Mouse (Mus musculus) c-Kit-positive CD71-negative TER-119-negative erythroid progenitor cells, embryonic 14.5 days (primary cell): ENCODE measurements around the gene Syt1.

Experiments
- DNase-seq: peaks from one replicate; pipeline ENCODE4 v3.0.0-alpha.2; 2013; ENCODE audit warnings: low read depth

The Syt1 gene

DNA sequence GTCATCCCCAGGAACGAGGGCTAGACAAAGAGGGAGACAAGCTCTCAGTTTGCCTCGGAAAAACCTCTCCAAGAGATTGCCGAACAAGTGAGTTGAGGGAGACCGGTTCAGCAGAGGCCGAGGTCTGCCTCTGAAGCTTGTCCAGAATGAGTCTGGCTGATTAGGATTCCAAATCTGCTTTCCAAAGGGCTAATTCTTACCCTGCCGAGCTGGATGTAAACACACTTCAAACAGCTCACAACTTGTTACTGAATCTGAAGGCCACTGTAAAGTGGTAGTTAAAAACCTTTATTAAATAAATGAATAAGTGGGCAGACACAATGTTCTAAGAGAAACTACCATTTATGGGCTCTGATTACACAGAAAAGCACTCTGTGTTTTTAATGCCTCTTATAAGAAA is 491.6 kb downstream of the Syt1 start:
- DNase-seq: no peak

DNA sequence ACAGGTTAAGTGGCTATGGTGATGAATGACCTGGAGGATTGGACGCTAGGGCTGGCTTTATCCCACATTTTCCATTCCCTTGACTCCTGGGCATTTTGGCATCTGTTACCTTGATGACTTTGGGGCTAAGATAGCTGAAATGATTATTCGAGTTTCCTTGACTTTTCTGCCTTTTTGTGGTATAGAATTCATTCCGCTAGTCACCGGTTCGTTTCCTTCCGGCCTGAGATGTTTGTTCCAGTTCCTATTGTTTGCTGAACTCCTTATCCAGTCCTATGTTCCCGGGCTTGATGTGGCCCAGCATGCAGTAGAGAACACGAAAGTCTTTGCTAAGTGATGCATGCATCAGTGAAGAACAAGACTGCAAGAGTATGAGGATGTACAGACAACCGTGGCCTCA is 493.7 kb downstream of the Syt1 start:
- DNase-seq: no peak

DNA sequence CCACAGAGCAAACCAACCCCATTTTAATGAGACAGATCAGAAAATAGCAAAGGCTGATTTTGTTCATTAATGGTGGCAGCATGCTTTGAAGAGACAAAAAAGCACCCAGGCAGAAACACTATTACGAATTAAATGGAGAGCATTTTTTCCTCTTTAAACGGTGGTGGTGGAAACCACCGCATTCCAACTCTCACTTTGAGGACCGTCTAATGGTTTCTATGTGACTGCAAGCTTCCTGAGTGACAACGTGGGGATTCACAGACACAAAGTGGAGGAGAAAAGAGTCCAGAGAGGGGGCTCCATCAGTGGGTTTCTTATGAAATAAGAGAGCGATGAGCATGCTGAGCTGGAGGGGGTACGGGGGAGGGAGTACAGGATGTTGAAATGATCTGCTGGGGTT is 496.1 kb downstream of the Syt1 start:
- DNase-seq: no peak

DNA sequence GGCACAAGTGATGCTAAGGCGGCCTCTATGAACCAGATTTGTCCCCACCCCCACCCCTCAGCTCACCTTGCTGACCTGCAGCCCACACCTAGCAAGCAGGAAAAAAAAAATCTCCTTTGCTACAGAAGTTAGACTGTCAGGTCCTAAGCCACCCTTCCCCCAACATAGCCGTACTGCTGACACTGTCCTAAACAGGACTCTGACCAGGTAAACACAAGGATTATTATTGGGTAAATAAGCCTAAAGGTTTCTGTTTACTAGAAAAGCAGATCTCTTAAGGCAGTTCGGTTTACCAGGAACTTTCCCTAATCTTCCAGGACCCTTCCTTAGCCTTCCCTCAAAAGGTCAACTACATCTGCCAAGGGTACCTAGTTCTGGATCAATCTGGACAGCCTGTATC is 501.2 kb downstream of the Syt1 start:
- DNase-seq: no peak

DNA sequence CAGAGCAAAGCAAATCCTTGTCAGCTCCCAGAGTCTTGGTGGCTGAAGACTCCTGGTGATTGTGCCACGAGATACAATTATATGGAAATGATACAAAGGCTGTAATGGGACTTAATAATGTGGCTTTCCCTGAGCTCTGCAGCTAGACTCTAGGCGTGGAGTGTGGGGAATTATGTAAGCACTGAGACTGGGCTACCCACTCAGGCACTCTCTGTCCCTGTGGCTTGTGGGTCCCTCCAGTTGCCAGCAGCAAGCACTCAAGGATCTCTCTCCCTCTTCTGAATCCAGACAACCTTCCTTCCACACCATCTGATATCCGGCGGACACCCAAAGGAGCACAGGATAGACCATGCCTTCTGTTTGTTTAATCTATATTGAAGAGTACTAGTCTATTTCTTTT is 503.9 kb downstream of the Syt1 start:
- no peak for DNase-seq

DNA sequence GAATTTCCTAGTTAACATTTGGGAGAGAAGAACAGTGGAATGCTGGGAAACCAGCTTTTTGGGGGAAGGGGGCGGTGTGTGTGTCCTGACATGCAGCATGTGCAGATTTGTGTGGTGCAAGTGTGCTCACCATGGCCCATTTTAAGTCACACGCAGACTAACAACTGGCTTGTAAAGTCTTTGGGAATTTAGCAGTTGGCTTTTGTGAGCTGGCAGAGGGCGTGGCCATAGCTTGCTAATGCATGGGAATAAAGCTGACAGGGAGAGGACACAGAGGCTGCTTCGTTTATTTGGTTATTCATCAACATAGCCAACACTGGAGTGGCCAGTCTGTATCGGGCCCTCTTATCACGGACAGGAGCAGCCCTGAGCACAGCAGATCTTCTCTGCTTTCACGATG is 505.9 kb downstream of the Syt1 start:
- DNase-seq: no peak

DNA sequence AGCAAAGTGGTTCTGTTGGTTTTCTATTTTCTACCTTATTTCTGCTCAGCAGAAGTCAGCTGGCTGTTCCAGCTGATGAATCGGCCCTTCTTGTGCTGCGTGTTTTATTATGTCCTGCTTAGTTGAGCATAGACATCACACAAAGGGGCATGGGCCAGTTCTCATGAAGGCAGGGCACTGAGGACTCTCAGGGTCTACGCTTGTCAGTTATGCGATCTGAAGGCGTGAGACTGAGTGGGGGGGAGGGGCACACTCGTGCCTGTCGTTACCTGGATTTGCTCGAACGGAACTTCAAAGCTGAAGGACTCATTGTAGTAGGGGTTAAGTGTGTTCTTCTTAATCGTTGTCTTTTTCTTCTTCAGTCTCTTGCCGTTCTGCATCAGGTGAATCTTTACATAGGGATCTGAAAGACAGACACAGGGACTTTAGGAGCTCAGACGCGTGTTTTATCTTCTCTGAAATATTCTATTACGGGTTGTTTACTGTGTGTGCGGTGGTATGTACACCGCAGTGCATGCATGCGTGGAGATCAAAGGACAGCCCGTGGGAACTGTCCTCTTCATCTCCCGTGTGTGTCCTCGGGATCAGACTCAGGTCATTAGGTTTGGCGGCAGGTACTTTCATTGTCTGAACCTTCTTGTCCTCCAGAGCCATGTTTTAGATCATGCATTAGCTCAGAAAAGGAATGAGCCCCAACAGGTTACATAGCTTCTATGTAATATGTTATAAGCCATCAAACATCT is 506.5 kb downstream of the Syt1 start:
- DNase-seq: no peak

DNA sequence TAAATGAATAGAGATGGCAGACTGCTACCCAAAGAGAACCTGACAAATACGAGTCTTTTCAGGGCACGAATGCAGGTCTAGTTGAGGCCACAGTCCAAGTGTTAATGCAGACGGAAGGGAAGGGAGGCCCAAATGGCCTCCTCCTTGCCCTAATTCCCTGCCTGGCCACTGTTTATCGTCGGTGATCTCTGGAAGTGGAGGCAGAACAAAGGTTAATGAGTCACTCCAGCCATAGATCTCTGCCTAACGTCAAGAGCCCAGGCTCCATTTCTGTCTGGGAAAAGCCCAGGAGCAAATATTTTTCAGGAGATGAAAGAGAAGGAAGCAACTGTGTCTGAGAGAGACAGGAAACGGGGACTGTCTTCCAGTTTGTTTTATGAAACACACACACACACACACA is 520.6 kb downstream of the Syt1 start:
- DNase-seq: no peak

DNA sequence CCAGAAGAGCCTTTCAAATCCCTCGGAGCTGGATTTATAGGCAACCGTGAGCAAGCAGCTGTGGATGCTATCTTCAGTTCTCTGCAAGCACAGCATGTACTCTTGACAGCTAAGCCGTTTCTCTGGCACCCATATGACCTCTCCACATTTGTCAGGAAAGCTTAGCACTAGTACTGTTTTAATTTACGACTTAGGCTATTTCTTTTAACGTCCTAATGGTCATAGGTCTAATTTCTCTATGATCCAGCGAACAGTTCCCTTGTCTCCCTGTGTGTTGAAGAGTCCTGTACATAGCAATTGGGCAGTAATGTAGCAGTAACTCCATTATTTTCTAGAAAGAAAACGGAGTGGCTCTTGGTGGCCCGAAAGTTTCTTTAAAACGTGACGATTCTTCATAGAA is 526.8 kb downstream of the Syt1 start:
- DNase-seq: no peak

DNA sequence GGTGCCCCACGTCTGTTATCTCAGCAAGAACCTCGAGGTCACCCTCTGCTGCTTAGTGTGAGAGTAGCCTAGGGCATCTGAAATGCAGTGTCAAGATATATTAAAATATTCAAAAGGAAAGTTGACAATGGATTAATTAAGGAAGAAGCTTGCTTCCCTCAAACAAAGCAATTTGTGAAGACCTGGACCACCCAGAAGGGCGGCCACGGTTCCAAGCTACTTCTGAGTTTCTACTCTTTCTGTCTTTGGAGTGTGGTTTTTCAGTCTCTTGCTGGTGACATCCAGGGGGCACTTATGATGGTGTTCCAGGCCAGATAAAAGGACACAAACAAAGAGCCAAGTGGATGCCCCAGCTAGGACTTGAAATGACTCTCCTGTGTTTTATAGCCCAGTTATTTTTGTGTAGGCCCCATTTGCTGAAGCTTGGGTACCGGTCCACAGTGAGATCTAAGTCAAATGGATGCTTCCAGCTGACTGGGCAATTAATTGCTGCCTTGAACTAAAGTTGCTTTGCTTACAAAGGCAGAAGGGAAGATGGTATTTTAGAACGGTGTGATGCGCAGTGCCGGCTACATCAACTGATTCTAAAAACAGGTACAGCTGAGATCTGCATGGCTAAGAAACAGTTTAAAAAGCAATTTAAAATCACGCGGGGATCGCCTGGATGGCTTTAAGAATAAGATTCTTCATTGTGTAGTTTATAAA is 530.5 kb downstream of the Syt1 start:
- no peak for DNase-seq

DNA sequence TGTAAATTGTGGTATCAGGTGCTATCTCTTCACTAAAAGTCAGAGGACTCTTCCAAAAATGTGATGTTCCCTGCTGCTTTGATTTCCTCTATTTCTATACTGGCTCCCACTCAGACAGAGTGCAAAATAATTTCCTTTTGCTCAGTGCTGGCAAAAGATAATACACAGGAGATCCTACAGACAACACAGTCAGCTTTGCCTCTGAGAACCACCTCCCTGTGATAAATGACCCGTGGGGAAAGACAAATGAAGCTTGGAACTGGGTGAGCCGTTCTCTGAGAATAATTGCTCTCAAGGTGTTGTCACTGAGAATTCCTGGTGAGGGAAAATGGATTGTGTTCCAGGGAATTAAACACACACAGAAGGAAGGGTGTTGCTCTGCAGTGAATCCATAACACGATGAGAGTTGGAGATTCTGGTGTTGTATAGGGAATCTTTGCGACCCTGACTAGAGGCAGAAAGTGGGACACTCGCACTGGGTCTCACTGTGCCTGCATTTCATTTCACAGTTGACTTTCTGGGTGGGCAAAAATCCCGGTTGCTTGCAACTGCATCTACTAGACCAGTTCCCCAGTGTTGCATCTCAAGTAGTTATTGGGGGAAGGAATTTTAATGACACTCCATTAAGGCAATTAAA is 540.3 kb downstream of the Syt1 start:
- DNase-seq: no peak

DNA sequence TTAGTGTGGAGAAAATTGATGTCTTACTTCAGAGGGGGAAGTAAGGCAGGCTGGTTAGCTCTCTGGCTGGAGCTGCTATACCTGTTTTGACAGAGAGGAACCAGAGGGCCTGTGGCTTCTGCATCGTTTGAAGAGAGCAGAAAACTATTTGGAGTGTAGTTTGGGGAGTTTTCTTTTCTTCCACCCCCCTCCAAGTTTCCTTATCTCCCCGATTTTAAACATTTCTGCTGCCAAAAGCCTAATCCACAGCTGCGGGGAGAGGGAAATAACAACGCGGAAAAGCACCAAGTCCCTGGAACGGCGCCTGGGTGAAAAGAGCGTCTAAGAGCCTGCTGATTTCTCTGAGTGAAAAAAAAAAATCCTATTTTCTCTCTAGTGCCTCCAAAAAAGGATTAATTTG is 544.2 kb downstream of the Syt1 start:
- no peak for DNase-seq

DNA sequence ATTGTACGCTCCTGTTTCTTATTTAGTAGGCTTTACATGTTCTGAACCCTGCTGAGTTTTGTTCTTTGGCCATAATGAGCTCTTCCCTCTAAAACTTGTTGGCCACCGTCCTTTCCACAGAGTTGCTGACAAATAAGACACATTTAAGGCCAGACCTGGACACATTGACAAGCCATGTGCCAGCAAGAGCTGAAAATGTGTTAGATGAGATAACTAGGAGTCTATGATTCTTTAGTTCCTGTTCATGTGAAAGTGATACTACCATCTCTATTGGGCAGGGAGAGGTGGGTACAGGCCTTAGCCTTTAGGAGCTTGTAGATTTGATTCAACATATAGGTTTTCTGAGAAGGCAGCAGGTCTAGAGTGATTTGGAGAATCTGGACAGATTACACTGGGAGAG is 548.9 kb downstream of the Syt1 start:
- DNase-seq: no peak

DNA sequence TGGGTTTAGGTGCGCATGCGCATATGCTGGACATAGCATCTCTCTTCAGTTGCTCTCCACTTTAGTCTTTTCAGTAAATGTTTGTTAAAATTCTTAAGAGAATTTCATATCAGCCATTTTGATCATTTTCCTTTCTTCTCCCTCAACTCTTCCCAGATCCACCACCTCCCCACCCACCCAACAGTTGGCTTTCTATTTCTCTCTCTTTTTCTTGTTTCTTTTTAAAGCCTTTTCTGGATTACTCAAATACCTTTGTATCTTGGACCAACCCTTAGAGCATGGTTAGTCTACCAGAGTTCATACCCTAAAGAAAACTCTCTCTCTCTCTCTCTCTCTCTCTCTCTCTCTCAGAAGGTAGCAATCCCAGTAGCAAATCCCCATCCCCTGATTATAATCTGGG is 553.7 kb downstream of the Syt1 start:
- no peak for DNase-seq

DNA sequence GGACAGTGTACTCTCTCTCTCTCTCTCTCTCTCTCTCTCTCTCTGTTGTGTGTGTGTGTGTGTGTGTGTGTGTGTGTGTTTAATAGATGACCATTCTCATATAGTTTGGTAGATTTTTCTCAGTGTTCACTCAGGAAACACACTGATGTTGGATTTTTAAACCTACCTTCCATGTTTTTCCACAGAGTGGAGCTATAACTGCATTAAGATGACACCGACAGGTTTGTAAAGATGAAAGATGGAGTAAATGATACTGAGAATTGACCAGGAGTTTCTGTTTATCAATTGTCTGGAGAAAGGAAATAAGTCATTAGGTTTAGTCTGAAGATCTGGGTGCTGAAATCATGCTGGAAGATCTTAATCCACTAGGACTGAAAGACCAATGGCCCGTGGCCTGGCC is 554.9 kb downstream of the Syt1 start:
- no peak for DNase-seq

DNA sequence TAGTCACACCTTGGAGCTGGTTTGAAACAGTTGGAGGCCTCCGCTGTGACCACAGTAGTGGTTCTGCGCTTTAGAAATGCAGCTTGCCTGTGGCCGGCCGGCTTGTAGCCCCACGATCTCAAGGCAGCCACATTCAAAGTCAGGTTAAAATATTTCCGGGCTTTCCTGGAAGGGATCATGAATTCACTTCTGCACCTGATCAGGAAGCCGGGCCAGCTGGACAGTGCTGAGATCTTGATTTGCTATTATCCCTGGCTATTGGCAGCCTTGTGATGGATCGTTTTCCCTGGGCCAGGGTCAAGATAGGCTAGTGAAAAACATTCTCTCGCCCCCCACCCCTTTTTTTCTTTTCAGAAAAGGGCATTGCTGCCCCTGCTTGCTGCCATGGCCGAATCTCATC is 555.6 kb downstream of the Syt1 start:
- no peak for DNase-seq

DNA sequence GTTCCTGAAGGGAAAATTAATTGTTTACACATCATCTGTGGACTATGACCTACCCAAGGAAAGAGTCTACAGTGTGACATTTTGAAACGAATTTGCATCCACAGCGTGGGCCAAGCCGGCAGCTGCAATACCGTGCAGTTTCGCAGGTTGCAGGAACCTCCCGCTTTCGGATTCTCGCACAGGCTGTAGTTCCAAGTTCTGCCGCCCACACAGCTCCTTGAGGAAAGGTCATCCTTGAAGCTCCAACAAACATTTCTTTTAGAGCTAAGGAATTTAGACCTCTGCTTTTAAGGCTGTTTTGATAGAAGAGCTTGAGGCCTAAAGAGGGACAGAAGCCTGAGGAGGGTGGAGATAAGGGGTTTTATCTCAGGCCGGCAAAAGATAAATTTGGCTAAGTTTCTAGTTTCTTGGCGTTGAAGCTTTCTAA is 556.1 kb downstream of the Syt1 start:
- no peak for DNase-seq

DNA sequence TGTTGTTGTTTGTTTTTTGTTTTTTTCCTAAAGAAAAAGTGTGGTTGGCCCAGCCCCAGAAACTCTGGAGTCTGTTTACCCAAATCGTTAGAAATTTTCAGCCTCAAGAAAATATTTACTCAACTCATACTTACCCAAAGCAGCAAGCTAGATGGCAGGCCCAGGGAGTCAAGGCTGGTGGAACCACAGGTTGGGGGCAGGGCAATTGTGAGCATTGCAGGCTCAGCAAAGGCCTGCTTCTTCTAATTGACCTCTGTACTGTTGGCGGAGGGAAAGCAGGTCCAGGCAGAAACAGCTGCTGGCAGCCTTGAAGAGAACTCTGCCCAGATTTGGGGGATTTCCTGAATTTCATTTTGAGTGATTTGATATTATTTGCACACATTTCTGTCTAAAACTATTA is 557.2 kb downstream of the Syt1 start:
- DNase-seq: no peak

DNA sequence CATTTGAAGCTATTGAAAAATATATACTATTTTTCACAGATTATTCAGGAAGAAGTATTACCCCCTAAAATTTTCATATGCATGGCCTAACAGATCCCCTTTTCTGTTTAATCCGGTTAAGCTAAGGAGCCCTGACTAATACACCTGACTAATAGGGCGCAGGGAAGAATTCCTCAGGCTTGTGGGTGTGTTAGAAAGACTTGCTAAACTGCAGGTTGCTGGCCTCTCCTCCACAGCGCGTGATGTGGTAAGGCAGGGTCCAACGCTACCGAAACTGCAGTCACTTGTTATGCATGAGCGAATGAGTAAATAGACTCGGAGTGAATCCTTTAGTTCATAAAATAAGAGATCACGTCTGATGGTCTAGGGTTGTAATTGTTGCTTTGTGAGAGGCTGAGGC is 558.4 kb downstream of the Syt1 start:
- DNase-seq: no peak

DNA sequence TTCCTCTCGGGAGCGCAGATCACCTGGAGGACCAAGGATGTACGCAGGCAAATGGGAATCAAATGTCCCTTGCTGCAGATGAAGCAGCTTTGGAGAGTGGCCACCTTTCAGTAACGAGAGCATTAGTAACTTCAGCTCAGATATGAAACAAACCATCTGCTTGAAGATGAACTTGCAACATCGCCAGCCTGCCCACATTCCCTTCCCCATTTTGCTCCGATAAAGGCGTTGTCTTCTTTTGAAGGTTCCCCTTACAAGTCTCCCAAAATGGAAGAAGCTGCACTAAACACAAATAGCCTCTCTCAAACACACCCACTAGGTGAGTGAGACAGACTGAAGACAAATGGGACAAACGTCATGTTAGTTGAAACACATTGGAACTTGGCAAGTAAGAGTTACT is 559.3 kb downstream of the Syt1 start:
- no peak for DNase-seq

DNA sequence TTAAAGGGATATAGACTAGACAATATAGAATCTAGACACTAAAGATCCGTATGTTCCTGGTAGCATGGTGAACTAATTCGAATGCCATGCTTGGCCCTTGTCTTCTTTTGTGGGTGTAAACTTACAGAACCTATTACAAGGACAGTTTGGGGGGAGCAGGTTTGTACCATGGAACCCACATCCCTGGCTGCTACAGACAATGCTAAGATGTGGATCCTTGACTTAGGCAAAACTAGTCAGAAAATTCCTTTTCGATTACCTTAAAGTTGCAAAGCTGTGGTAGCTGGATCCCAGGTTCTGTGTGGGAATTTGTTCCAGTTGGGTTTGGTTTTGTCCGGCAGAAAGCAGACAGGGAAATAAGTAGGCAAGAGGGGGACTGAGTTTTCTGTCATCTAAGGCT is 560.4 kb downstream of the Syt1 start:
- no peak for DNase-seq

DNA sequence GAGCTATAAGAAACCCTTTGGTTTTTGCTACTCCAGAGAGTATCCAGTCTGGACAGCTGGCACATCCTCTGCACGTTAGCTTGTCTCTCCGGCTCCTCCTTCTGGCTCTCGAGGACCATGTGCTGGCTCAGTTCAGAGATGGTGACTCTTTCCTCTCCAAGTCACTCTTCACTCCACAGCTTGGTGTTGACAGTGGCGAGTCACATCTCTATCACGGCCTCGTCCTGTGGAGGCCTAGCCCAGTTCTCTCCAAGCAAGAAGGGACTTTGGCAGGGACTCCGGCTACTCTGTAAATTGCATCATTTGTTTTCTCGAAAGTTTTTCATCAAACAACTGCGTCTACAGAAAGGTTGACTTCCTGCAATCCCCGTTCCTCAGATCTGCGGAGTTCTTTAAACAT is 562.4 kb downstream of the Syt1 start:
- DNase-seq: no peak
